Mouse (Mus musculus) limb, embryonic 12.5 days (tissue): ENCODE measurements at regions not wholly inside any gene's neighbourhood (a gene's known extent, or its start where the extent isn't known, plus 50 kb on each side); places are given as distances from the start of the nearest gene placed in this dataset.
A peak's percentile ranks its signal among the peaks of the same experiment; 100 is the strongest.

Source experiments
- ATAC-seq: fragments of 200-750 bp; cut with Nextera tagmentation; 2 replicates; pipeline ENCODE4 v1.8.0; 2017; ENCODE audit warnings: low read depth, moderate TSS enrichment; ENCODE audit not compliant: insufficient number of reproducible peaks, insufficient read depth, low FRiP score, low TSS enrichment
- H3K27ac ChIP-seq: fragments of 300-500 bp; sonication (generic); 2 replicates; pipeline ENCODE4 v1.5.1; 2016; ENCODE audit warnings: mild to moderate bottlenecking, moderate library complexity
- H3K27me3 ChIP-seq: fragments of 300-500 bp; sonication (generic); 2 replicates; pipeline ENCODE4 v1.6.1; 2016; ENCODE audit warnings: mild to moderate bottlenecking, moderate library complexity
- H3K36me3 ChIP-seq: fragments of 300-500 bp; sonication (generic); 2 replicates; pipeline ENCODE4 v1.6.1; 2016; ENCODE audit warnings: mild to moderate bottlenecking, moderate library complexity
- H3K4me1 ChIP-seq: fragments of 300-500 bp; sonication (generic); replicated peaks from 2 replicates; pipeline ENCODE4 v1.6.1; 2016
- H3K4me2 ChIP-seq: fragments of 300-500 bp; sonication (generic); 2 replicates; pipeline ENCODE4 v1.6.1; 2016; ENCODE audit warnings: mild to moderate bottlenecking, moderate library complexity
- H3K4me3 ChIP-seq: fragments of 300-500 bp; sonication (generic); replicated peaks from 2 replicates; pipeline ENCODE4 v1.5.1; 2016; ENCODE audit warnings: mild to moderate bottlenecking
- H3K9ac ChIP-seq: fragments of 300-500 bp; sonication (generic); replicated peaks from 2 replicates; pipeline ENCODE4 v1.6.1; 2016; ENCODE audit warnings: mild to moderate bottlenecking, moderate library complexity
- H3K9me3 ChIP-seq: fragments of 300-500 bp; sonication (generic); 2 replicates; pipeline ENCODE4 v1.6.1; 2016; ENCODE audit warnings: mild to moderate bottlenecking, moderate library complexity
- WGBS: fragments of 180-500 bp; shearing (Covaris S2); methylation state at CpG from one replicate; pipeline ENCODE4 v1.1.7; 2016; 5-methylcytosine and 5-hydroxymethylcytosine counted together

DNA sequence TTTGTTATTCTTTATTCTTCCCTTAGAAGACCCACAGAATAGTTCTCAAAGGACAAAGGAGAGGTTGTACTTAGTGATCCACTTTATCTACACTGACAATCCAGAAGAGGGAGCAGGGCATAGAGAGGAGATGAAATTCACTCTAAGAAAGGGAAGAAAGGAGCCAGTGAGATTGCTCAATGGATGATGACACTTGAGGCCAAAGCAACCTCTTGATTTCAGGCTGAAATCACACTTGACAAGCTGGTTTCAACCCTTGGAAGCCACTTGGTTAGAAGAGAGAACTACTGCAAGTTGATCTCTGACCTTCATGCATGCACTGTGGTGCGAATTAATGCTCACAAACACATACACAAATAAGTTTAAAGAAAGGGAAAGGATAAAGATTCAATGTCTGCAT, 66.5 kb downstream of the Ccnl1 start:
- peaks cover 13% of the 10 kb centered on the region; the same call in 1 of the 2 replicates for H3K4me1 ChIP-seq
- H3K36me3 ChIP-seq: no peaks in the 10 kb centered on the region
- no peak overlapping the region for H3K27ac ChIP-seq
- 84% methylated on average over 1 of the region's 1 CpGs for WGBS
- H3K4me2 ChIP-seq: no peak overlapping the region
- no peaks in the 10 kb centered on the region for H3K9me3 ChIP-seq
- H3K9ac ChIP-seq: no peak overlapping the region
- ATAC-seq: no peak
- H3K27me3 ChIP-seq: no peaks in the 10 kb centered on the region
- no peak overlapping the region for H3K4me3 ChIP-seq

DNA sequence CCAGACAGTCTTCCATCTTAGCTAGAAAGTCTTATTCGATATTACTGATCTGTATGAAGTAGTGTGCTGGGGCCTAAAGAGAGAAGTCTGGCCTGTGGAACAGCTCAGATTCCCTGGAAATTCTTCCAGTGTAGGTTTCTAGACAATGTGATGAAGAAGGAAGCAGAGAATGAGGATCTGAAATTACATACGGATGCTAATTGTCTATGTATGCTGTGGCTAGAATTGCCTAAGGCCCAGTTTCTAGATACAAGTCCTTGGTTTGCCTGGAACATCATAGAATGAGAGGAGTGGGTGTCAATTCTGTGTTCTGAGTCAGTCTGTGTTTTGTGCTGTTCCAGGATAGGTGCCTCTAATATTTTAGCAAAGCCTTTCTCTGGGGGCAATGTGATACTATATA, 66.9 kb downstream of the Ccnl1 start:
- no peak overlapping the region for H3K27ac ChIP-seq
- WGBS: 84% methylated on average over 2 of the region's 2 CpGs
- ATAC-seq: no peak
- H3K9me3 ChIP-seq: no peaks in the 10 kb centered on the region
- no peaks in the 10 kb centered on the region for H3K36me3 ChIP-seq
- peaks cover 13% of the 10 kb centered on the region; the same call in 1 of the 2 replicates for H3K4me1 ChIP-seq
- H3K9ac ChIP-seq: no peak overlapping the region
- H3K4me2 ChIP-seq: no peak overlapping the region
- no peak overlapping the region for H3K4me3 ChIP-seq
- no peaks in the 10 kb centered on the region for H3K27me3 ChIP-seq

DNA sequence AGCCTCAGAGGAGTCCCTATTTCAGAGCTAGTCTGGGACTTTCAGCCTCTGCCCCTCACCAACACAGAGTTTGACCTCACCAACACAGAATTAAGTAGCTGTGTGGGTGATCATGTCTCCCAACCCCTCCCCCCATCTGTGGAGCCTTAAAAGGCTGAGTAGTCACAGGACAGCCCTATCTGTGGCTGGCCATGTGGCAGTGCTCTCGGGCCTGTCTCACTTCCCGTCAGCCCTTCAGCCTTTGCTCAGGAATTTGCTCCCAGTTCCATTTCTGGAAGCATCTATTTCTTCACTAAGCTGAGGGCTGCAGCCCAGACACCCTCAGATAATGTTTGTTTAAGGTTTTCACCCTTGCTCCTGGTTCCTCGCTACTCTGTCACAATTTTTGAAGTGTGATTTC, 69.1 kb downstream of the Ccnl1 start:
- no peaks in the 10 kb centered on the region for H3K27me3 ChIP-seq
- no peak overlapping the region for H3K4me2 ChIP-seq
- H3K4me3 ChIP-seq: no peak overlapping the region
- peak overlapping the region; percentile 13; the same call in 1 of the 2 replicates for H3K27ac ChIP-seq
- H3K4me1 ChIP-seq: peaks cover 13% of the 10 kb centered on the region; the same call in 1 of the 2 replicates
- WGBS: 30% methylated on average over 3 of the region's 3 CpGs
- H3K9me3 ChIP-seq: no peaks in the 10 kb centered on the region
- no peak for ATAC-seq
- no peak overlapping the region for H3K9ac ChIP-seq
- no peaks in the 10 kb centered on the region for H3K36me3 ChIP-seq

DNA sequence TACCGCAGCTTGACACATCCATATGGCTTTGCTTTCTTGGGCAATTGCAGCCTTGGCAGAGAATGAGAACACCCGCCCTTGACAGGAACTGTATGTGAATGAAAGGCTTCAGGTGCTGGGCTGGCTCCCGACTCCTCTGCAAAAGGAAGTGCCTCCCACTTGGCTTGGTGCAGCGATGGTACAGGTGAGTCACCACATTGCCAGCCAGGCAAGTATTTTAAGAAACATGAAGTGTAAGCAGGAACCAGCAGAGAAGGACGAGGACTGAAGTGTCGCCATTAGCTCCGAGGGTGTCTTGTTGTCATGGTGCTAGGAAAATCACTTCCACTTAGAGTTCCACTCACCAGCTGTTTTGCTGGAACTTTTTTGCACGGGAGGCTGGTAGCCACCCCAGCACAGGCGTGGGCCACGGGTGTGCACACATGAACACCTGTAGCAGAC, 73.5 kb downstream of the Ccnl1 start:
- Histone ChIP-seq H3K27me3 (no peaks in the 10 kb centered on the region), H3K9ac (no peak overlapping the region), H3K4me3 (no peak overlapping the region), H3K27ac (no peak overlapping the region), H3K36me3 (no peaks in the 10 kb centered on the region), H3K4me2 (no peak overlapping the region), H3K4me1 (peaks cover 13% of the 10 kb centered on the region; the same call in 1 of the 2 replicates), H3K9me3 (no peaks in the 10 kb centered on the region)
- ATAC-seq: no peak
- WGBS: 83% methylated on average over 10 of the region's 10 CpGs

DNA sequence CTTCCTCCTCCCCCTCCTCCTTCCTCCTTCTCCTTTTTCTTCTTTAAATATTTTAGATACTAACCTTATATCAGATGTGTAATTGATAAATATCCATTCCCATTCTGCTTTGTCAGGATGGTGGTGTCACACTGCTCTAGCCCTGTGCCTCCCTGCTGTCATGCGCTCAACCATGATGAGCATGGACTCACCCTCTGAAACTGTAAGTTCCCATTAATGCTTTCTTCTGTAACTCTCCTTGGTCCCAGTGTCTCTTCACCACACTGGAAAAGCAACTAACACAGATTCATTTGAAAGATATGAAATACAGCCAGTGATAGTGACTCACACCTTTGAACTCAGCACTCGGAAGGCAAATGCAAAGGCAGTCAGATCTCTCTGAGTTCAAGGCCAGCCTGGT, 75.9 kb downstream of the Ccnl1 start:
- ATAC-seq: no peak
- Histone ChIP-seq H3K9me3 (no peaks in the 10 kb centered on the region), H3K27ac (no peak overlapping the region), H3K4me1 (no peaks in the 10 kb centered on the region; the same call in 1 of the 2 replicates), H3K36me3 (no peaks in the 10 kb centered on the region), H3K4me3 (no peak overlapping the region), H3K4me2 (no peak overlapping the region), H3K27me3 (no peaks in the 10 kb centered on the region), H3K9ac (no peak overlapping the region)
- 92% methylated on average over 2 of the region's 2 CpGs for WGBS
